Mouse (Mus musculus) activated CD4-positive, CD25-positive, alpha-beta regulatory T cell (primary cell): ENCODE measurements around the gene Nkapd1. TPM values are rescaled to one million over a fixed set of nuclear protein-coding genes. Genes with fewer than 3 reads are reported as not detected.

Source experiments
- polyA plus RNA-seq, 2 experiments: library from polyadenylated mRNA; unstranded; fragments of 100-300 nt; shearing (Covaris generic); gene quantifications; one replicate each; pipeline ENCODE4 v1.2.1; 2017

The Nkapd1 gene
- 10 to 100 TPM; 25.5 to 30.3 TPM for polyA plus RNA-seq

GRCm38 (mm10) chr9:50616766-50617603 lies at the start of gene Nkapd1, which contains the start of gene Pih1d2:
Gene Nkapd1, minus strand, starts transcription at chr9:50617464.
Gene Pih1d2, plus strand, starts transcription at chr9:50617321.

GRCm38 (mm10) chr9:50659392-50660217 lies 42.3 kb upstream of the Nkapd1 start, which contains the start of gene Dlat:
Gene Dlat, minus strand, starts transcription at chr9:50659780.

DNA sequence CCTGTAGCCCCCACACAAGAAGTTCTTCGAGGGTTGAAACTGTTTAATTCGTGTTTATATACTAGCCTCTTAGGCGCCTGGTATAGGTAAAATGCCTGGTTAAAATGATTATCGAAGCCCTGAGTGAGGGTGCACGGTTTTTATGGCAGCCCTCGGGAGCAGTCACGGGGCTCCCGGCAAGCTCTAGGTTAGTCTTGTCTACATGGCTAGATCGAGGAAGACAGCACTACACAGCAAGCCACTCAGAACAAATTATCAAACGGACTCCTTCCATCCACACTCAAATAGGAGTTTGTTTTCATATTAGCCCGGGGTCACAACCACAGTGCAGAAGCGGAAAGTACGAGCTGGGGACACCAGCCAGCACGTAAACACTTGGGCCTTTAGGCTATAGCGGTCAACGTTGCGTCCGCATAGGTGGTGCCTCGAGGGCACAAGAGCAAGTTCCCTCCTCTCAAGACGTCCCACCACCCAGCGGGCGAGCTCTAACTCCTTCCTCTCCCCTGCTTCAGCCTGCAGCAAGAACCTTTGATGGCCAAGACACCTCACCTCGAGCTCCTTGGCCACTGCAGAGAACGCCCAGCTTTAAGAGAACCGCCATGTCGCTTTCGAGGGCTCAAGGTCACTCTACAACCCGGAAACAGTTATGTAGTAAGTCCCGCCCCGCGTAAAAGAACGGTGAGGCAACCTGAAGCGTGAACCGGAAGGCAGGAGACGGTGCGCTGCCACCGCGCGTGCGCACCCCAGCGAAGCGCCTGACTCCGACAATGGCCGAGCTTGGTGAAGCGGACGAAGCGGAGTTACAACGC lies 13.9 kb downstream of the Nkapd1 start, which contains the start of the genes Sdhd and Timm8b:
Gene Sdhd, minus strand, starts transcription at position 624 of the 809 bp plus-strand sequence.
Gene Timm8b, plus strand, starts transcription at position 722 of the 809 bp plus-strand sequence.

DNA sequence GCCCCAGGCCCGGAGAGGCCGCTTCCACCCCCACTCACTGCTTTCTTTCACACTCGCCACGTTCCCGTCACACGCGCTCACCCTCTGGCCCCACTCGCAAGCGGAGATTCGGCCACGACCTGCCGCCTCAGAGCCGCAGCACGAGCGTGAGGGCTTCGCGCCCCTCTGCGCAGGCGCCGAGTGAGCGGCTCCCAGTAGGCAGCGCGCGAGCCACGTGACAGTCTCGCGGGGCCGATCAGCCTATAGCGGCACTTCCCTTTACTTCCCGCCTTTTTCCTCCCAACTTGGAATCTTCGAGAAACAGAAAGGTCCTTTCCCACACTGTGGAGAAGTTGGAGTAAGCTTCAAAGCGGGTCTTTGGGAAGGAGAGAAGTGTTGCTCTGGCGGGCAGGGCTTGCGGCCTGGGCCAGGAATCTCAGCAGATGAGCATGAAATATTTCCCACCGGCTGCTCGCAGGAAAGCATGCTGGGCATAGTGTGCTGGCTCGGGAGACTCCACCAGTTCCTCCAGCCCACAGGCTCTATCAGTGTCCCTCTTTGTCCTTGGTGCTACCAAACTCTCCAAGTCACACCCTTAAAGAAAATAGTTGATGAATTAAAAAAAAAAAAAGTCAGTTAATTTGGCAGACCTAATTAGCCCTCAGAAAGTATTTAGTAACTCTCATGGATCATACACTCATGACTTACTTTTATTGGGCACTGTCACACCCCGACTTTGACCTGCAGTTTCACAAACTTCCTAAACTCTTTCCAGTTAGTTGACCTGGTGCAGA lies 55.9 kb downstream of the Nkapd1 start, which contains the start of gene Tex12:
Gene Tex12, minus strand, starts transcription at position 181 of the 773 bp plus-strand sequence.

Other genes starting within 250 kb of the Nkapd1 start
- under 1 TPM; 0.31 to 0.33 TPM for gene Plet1, start 122.9 kb downstream of the Nkapd1 start, polyA plus RNA-seq
- 100 to 1,000 TPM; 127 to 128 TPM for gene Pts, start 88.7 kb downstream of the Nkapd1 start, polyA plus RNA-seq
- gene Il18, start 62.6 kb downstream of the Nkapd1 start, polyA plus RNA-seq = 1 to 10 TPM; 3.9 to 7.6 TPM
- gene Bco2, start 62.3 kb downstream of the Nkapd1 start, polyA plus RNA-seq = under 1 TPM; 0.82 TPM
- under 1 TPM in 1 of 2 experiments, not detected in 1; 0.16 TPM for gene Tex12, start 56.1 kb downstream of the Nkapd1 start, polyA plus RNA-seq
- gene Sdhd, start 13.7 kb downstream of the Nkapd1 start, polyA plus RNA-seq = 100 to 1,000 TPM; 189 to 227 TPM
- gene Timm8b, start 13.6 kb downstream of the Nkapd1 start, polyA plus RNA-seq = 100 to 1,000 TPM; 123 to 129 TPM
- 1 to 10 TPM in 1 of 2 experiments, not detected in 1; 1.3 TPM for gene Pih1d2, start 143 bp downstream of the Nkapd1 start, polyA plus RNA-seq
- 10 to 100 TPM; 36.7 to 38.2 TPM for gene Dlat, start 42.3 kb upstream of the Nkapd1 start, polyA plus RNA-seq
- gene Dixdc1, start 122.1 kb upstream of the Nkapd1 start, polyA plus RNA-seq = under 1 TPM; 0.20 to 0.22 TPM
- gene 2310030G06Rik, start 129.1 kb upstream of the Nkapd1 start, polyA plus RNA-seq = not detected
- not detected for gene Cryab, start 133.9 kb upstream of the Nkapd1 start, polyA plus RNA-seq
- under 1 TPM in 1 of 2 experiments, not detected in 1; 0.84 TPM for gene Hspb2, start 134.9 kb upstream of the Nkapd1 start, polyA plus RNA-seq
- 1 to 10 TPM; 6.7 to 9.7 TPM for gene Fdxacb1, start 150.8 kb upstream of the Nkapd1 start, polyA plus RNA-seq
- 10 to 100 TPM; 15.9 to 21.5 TPM for gene Alg9, start 157.6 kb upstream of the Nkapd1 start, polyA plus RNA-seq
- 10 to 100 TPM; 10.1 to 14.5 TPM for gene 1110032A03Rik, start 158.1 kb upstream of the Nkapd1 start, polyA plus RNA-seq
- gene Ppp2r1b, start 227.8 kb upstream of the Nkapd1 start, polyA plus RNA-seq = 10 to 100 TPM; 73.9 to 89.8 TPM